Mouse (Mus musculus) E14TG2a.4 (cell line): ENCODE data around the gene Cadm1.

ENCODE experiments used
- H3K27me3 ChIP-seq: 2 replicates; pipeline ENCODE4 v1.6.1; 2014; ENCODE audit warnings: low read length, control low read depth; ENCODE audit not compliant: insufficient read depth
- H3K36me3 ChIP-seq: 2 replicates; pipeline ENCODE4 v1.6.1; 2014; ENCODE audit warnings: low read length, control low read depth; ENCODE audit not compliant: insufficient read depth
- H3K4me1 ChIP-seq: replicated peaks from 2 replicates; pipeline ENCODE4 v1.6.1; 2014; ENCODE audit warnings: low read depth, low read length, control low read depth
- H3K4me3 ChIP-seq: replicated peaks from 2 replicates; pipeline ENCODE4 v1.5.1; 2014; ENCODE audit warnings: mild to moderate bottlenecking, low read length
- H3K9me3 ChIP-seq: 2 replicates; pipeline ENCODE4 v1.6.1; 2014; ENCODE audit warnings: low read length, control low read depth
- CTCF ChIP-seq: conservative IDR thresholded peaks from 2 replicates; pipeline ENCODE4 v1.5.1; 2014; ENCODE audit warnings: low read length
- NANOG ChIP-seq: IDR thresholded peaks from 2 replicates; pipeline ENCODE4 v1.6.1; 2014; ENCODE audit warnings: borderline replicate concordance, low read length, mixed read lengths
- POU5F1 ChIP-seq: IDR thresholded peaks from 2 replicates; pipeline ENCODE4 v1.6.1; 2014; ENCODE audit warnings: low read length, borderline replicate concordance

Gene Cadm1

DNA sequence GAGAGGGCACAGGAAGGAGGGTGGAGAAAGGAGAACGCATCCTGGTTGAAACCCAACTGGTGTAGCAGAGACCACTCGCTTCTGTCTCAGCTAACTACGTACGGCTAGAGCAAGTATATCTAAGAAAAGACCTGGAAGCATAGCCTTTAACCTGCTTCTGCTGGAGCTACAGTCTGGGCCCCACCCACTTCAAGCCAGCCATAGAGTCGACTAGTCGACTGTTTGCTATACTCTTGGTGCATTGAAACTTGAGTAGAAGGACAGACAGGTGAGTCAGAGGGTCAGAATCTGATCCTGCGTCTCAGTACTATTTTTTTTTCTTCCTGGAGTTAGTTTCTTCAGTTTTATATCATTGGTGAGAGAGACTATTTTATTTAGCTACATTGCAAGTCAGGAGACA, 78.5 kb downstream of the Cadm1 start:
- H3K4me3 ChIP-seq = no peak overlapping the region
- no peaks in the 10 kb centered on the region for H3K27me3 ChIP-seq
- peaks cover 11% of the 10 kb centered on the region for H3K4me1 ChIP-seq
- TF ChIP-seq POU5F1 = no peak
- no peak for TF ChIP-seq NANOG
- no peak for TF ChIP-seq CTCF
- H3K36me3 ChIP-seq = no peaks in the 10 kb centered on the region
- H3K9me3 ChIP-seq = no peaks in the 10 kb centered on the region

- Histone ChIP-seq H3K27me3 (no peaks in the 10 kb centered on the region), H3K36me3 (no peaks in the 10 kb centered on the region), H3K4me1 (peaks cover 11% of the 10 kb centered on the region), H3K4me3 (no peak overlapping the region), H3K9me3 (no peaks in the 10 kb centered on the region)
- no peak for TF ChIP-seq NANOG
- no peak for TF ChIP-seq POU5F1
- no peak for TF ChIP-seq CTCF
These were observed 78.9 kb downstream of the Cadm1 start for GRCm38 (mm10) chr9:47608921-47609320.

DNA sequence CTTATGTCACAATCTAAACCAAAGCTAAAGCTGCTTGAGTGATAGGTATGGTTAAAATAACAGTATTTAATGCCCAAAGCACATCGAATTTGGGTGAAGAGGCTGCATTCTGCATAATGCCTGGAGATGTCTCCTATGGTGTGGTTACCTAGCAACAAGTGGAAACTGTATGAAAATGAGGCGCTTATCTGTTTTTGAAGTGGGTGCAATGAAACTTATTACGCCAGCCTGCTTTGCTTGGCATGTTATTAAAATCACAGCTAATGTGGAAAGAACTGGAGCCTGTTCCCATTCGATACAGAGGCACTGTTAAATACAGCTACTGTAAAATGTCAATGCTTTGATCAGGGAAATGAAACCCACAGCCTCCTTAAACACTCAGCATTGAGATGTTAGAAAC, 79.5 kb downstream of the Cadm1 start:
- H3K27me3 ChIP-seq = no peaks in the 10 kb centered on the region
- H3K36me3 ChIP-seq = no peaks in the 10 kb centered on the region
- TF ChIP-seq CTCF = no peak
- peaks cover 11% of the 10 kb centered on the region for H3K4me1 ChIP-seq
- no peaks in the 10 kb centered on the region for H3K9me3 ChIP-seq
- H3K4me3 ChIP-seq = no peak overlapping the region

GRCm38 (mm10) chr9:47610316-47610715, 80.3 kb downstream of the Cadm1 start:
- Histone ChIP-seq H3K4me3 (no peak overlapping the region), H3K9me3 (no peaks in the 10 kb centered on the region), H3K27me3 (no peaks in the 10 kb centered on the region), H3K36me3 (no peaks in the 10 kb centered on the region), H3K4me1 (peaks cover 17% of the 10 kb centered on the region)
- TF ChIP-seq NANOG = no peak
- no peak for TF ChIP-seq CTCF
- TF ChIP-seq POU5F1 = no peak

DNA sequence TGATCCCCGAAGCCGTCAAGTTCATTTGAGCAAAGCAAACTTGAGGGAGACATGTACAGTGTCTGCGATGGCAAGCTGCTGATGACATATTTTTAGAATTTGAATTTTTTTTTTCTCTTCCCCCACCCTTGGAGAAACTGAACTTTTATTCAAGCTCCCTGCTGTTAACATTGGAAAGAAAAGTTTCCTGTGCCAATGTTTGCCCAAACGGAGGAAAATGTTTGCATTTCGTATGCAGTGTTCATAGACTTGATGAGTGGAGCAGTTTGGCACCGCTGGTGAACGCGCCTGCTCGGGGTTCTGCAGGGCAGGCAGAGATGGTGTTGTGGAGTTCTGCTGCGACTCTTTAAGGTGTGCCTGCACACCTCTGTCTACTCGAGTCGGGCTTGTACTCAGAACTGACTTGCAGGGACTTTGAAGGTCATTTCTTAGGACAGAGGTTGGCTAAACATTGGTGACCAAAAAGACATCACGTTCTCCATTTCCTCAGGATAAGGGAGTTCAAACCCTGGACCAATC, 83.0 kb downstream of the Cadm1 start:
- Histone ChIP-seq H3K27me3 (no peaks in the 10 kb centered on the region), H3K9me3 (no peaks in the 10 kb centered on the region), H3K4me1 (peaks cover 10% of the 10 kb centered on the region), H3K36me3 (no peaks in the 10 kb centered on the region), H3K4me3 (no peak overlapping the region)
- TF ChIP-seq NANOG = no peak
- TF ChIP-seq POU5F1 = no peak
- no peak for TF ChIP-seq CTCF

- TF ChIP-seq CTCF = no peak
- H3K9me3 ChIP-seq = no peaks in the 10 kb centered on the region
- no peaks in the 10 kb centered on the region for H3K36me3 ChIP-seq
- peaks cover 15% of the 10 kb centered on the region for H3K4me1 ChIP-seq
- no peak overlapping the region for H3K4me3 ChIP-seq
- no peaks in the 10 kb centered on the region for H3K27me3 ChIP-seq
These were observed 85.1 kb downstream of the Cadm1 start for GRCm38 (mm10) chr9:47615049-47615448.

DNA sequence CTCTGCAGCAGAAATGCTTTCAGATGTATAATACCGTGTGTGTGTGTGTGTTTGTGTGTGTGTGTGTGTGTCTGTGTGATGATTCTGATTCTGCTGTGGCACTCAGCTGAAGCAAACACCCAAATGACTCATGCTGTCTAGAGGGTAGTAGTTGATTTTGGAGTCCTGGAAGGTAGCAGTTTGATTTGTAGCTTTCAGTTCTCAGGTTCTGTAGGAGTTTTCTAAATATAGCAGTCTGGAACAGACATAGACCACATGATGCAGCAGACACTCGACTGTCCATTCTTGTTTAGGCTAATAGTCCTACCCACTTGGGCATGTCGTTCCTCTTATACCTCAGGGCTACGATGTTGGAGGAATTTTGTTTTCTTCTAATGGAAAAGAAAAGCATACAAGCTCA, 86.4 kb downstream of the Cadm1 start:
- Histone ChIP-seq H3K9me3 (no peaks in the 10 kb centered on the region), H3K4me1 (peaks cover 18% of the 10 kb centered on the region), H3K4me3 (no peak overlapping the region), H3K36me3 (no peaks in the 10 kb centered on the region), H3K27me3 (no peaks in the 10 kb centered on the region)
- TF ChIP-seq CTCF (no peak), NANOG (no peak), POU5F1 (no peak)

DNA sequence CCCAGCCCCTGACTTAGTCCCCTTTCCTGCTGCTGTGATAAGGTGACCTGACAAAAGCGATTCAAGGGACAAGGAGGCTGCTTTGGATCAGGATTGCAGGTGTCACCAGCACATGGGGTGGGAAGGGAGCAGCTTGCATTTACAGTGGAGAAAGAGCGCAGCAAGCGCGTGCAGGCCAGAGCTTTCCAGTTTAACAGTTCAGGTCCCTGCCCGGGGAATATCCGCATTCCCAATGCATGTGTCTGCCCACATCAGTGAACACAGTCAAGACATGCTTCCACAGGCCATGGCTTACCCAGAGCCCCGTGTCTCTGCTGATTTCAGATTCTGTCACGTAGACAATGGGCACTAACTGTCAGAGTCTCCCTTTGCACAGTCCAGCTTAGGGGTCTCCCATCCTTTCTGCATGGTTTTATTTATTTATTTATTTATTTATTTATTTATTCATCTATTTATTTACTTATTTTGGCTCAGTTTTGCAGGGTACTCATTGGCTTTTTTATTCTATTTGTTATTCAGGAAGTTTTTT, 89.6 kb downstream of the Cadm1 start:
- H3K4me3 ChIP-seq = no peak overlapping the region
- peaks cover 21% of the 10 kb centered on the region for H3K4me1 ChIP-seq
- no peaks in the 10 kb centered on the region for H3K27me3 ChIP-seq
- H3K36me3 ChIP-seq = no peaks in the 10 kb centered on the region
- TF ChIP-seq CTCF (no peak), POU5F1 (no peak), NANOG (no peak)
- H3K9me3 ChIP-seq = no peaks in the 10 kb centered on the region

- no peak overlapping the region for H3K4me3 ChIP-seq
- no peaks in the 10 kb centered on the region for H3K36me3 ChIP-seq
- TF ChIP-seq POU5F1 = no peak
- TF ChIP-seq NANOG = no peak
- no peak for TF ChIP-seq CTCF
These were observed 93.8 kb downstream of the Cadm1 start for GRCm38 (mm10) chr9:47623447-47624445.

More at GRCm38 (mm10) chr9:47623447-47624445, 93.8 kb downstream of the Cadm1 start:
- Histone ChIP-seq H3K27me3 (no peaks in the 10 kb centered on the region), H3K9me3 (no peaks in the 10 kb centered on the region), H3K4me1 (peaks cover 25% of the 10 kb centered on the region)
